Mouse (Mus musculus) left cerebral cortex, adult 2 months (tissue): ENCODE measurements around the gene Snrk. TPM values are rescaled to one million over a fixed set of nuclear protein-coding genes. Genes with fewer than 3 reads are reported as not detected.

Experiments used
- DNase-seq, 2 experiments: peaks; one replicate each; pipeline ENCODE4 v3.0.0; 2021 to 2022; ENCODE audit warnings: low spot score in 2 of 2, mixed read lengths in 1 of 2; ENCODE audit errors: extremely low spot score in 1 of 2
- H3K27ac ChIP-seq: fragments of 200-600 bp; 2 replicates; pipeline ENCODE4 v1.8.1; 2022
- H3K4me3 ChIP-seq: fragments of 200-600 bp; 2 replicates; pipeline ENCODE4 v1.8.1; 2022
- CTCF ChIP-seq: fragments of 200-600 bp; IDR thresholded peaks from 2 replicates; pipeline ENCODE4 v1.8.1; 2022; ENCODE audit warnings: antibody characterized with exemption, mild to moderate bottlenecking, moderate library complexity
- intact Hi-C: fragments of 180-260 bp; cut with DNase I; formaldehyde crosslinking; loops from one replicate; pipeline ENCODE4 v1.15.1; 2025
- long read RNA-seq, 2 experiments: library from polyadenylated mRNA; stranded (forward); transcript quantifications; one replicate each; pipeline ENCODE4 v2.0.0; 2021; ENCODE audit warnings: borderline mapping rate in 2 of 2
- total RNA-seq, 2 experiments: library from RNA; stranded (reverse); gene quantifications; 2 replicates each; pipeline ENCODE4 v1.2.3; 2021

Snrk gene
- total RNA-seq: 100 to 1,000 TPM; 113 to 129 TPM
- long read RNA-seq, experiment 1, full-length matches to known transcripts: 68 of 207 reads
- long read RNA-seq, experiment 1, partial matches to known transcripts: 7 of 207 reads
- long read RNA-seq, experiment 1, other reads (novel, unspliced or antisense): 132 of 207 reads
- long read RNA-seq, experiment 2, full-length matches to known transcripts: 43 of 143 reads
- long read RNA-seq, experiment 2, partial matches to known transcripts: 5 of 143 reads
- long read RNA-seq, experiment 2, other reads (novel, unspliced or antisense): 95 of 143 reads

DNA sequence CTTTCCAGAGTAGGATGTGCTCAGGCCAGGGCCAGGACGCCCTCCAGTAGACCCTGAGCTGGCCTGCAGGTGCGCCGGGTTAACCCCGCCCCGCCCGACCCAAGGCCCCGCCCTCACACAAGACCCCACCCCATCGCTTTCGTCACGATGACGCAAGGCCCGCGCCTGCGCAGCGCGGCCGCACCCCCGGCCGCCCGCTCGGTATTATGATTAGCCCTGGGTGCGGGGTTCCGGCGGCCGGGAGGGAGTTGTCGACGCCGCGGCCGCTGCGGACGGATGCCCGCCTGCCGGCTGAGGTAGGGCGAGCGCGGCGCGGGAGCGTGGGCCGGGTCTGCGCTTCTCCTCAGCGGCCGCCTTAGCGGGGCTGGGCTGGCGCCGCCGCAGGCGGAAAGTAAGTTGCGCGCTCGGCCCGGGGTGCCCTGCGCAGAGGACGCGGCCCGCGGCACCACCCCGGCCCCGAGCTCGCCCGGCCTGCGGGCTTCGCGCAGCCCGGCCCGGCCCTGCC is at the start of gene Snrk:
Gene Snrk (plus strand): TSS at position 155 of the 505 bp plus-strand sequence.
- Histone ChIP-seq H3K27ac (peak within 1 kb of the TSS; percentile 93), H3K4me3 (peak within 1 kb of the TSS; percentile 88)
- intact Hi-C loops: loop anchor here (2.0 kb wide), 1 partner anchor 94 kb away; no protein-coding TSS in a partner anchor
- no peak; the same call in 1 of the 2 replicates for TF ChIP-seq CTCF
- DNase-seq: peak; percentile 90 to 93

DNA sequence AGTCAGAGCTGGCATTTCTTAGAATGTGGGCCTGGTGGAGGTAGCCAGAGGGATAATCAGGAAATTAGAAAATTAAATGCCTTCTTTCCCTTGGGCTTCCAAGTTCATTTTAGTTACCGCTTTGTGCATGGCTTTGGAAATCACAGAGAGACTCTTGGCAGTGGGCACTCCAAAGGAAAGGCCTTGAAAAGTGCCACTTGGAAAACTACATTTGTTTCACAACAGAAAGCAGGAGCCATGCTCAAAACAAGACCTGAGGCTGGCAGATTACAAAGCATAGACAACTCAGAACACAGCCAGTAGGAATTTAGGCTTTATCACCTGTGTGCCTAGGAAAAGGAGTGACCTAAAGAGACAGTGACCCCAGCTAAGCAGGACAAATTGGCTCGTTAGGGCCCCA is 49.4 kb upstream of the Snrk start:
- DNase-seq: no peak
- intact Hi-C loops: no loop called here
- Histone ChIP-seq H3K27ac (no peak overlapping the region), H3K4me3 (no peak overlapping the region)
- TF ChIP-seq CTCF: no peak

GRCm38 (mm10) chr9:122069560-122070174 is 47.4 kb upstream of the Snrk start:
- no peak overlapping the region for H3K27ac ChIP-seq
- DNase-seq: no peak
- TF ChIP-seq CTCF: no peak
- intact Hi-C loops: no loop called here
- H3K4me3 ChIP-seq: no peak overlapping the region

DNA sequence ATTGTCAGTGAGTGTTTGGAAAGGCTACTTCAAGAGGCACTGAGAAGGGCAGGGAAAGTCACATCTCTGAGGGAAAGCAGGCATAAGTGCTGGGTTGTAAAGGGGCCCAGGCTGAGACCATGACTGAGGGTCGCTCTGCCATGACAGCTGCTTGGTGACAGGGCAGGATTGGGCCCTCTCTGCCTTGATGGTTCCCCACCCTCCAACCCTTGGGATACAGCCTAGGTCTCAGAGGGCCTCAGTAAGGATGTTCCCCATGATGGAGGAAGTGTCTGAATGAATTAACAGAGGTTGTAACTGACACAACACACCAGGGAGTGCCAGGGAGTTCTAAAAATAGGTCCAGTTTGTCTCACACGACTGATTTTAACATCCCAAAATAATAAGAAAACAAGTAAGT is 43.1 kb upstream of the Snrk start:
- Histone ChIP-seq H3K27ac (no peak overlapping the region), H3K4me3 (no peak overlapping the region)
- intact Hi-C loops: no loop called here
- TF ChIP-seq CTCF: no peak
- DNase-seq: no peak

GRCm38 (mm10) chr9:122074575-122074974 is 42.5 kb upstream of the Snrk start:
- Histone ChIP-seq H3K4me3 (no peak overlapping the region), H3K27ac (no peak overlapping the region)
- intact Hi-C loops: no loop called here
- TF ChIP-seq CTCF: no peak
- no peak for DNase-seq

GRCm38 (mm10) chr9:122078456-122078855 is 38.6 kb upstream of the Snrk start:
- DNase-seq: peak in 1 of 2 experiments; percentile 20
- TF ChIP-seq CTCF: no peak
- Histone ChIP-seq H3K4me3 (no peak overlapping the region), H3K27ac (peak overlapping the region; percentile 13; the same call in 1 of the 2 replicates)
- intact Hi-C loops: no loop called here

DNA sequence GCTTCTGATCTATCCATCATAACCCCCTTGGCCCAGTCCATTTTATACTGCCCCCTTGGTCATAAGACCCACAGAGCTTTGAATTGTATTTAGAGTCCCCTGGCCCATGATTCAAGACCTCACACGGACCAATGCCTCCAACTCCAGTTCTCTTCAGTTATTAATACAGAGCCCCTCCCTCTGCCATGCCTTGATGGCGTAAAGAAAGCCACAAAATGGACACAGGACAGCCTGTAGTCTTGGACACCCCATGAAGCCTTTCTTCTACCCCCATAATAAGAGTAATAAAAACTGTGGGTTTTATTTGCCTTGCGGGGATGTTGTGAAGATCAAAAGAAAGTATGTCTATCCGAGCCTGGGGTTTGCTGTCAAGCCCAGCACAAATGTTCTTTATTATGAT is 33.4 kb upstream of the Snrk start:
- intact Hi-C loops: loop anchor here (2.0 kb wide), 1 partner anchor 25 kb away; no protein-coding TSS in a partner anchor
- DNase-seq: no peak
- Histone ChIP-seq H3K4me3 (no peak overlapping the region), H3K27ac (no peak overlapping the region)
- TF ChIP-seq CTCF: no peak

GRCm38 (mm10) chr9:122084175-122084574 is 32.9 kb upstream of the Snrk start:
- DNase-seq: no peak
- intact Hi-C loops: loop anchor here (2.0 kb wide), 1 partner anchor 25 kb away; no protein-coding TSS in a partner anchor
- Histone ChIP-seq H3K4me3 (no peak overlapping the region), H3K27ac (no peak overlapping the region)
- no peak for TF ChIP-seq CTCF

DNA sequence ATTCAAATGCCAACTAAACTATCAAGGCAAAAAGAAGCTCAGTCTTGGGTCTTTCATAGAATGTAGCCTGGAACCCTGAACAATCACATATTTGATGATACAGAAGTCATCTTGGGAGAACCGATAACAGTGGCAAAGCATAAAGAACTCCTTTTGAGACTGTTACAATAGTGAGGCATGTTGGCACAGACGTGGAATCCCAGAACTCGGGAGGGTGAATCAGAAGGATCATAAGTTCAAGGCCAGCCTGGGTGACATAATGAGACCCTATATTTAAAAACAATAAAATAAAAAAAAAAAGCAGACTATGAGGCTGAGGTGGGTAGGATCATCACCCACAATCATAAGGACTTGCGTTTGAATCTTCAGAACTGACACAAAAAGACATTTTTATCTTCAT is 32.4 kb upstream of the Snrk start:
- no peak for TF ChIP-seq CTCF
- peak overlapping the region; percentile 6 for H3K27ac ChIP-seq
- intact Hi-C loops: loop anchor here (1.0 to 2.0 kb wide), 2 partner anchors 24 to 62 kb away; no protein-coding TSS in a partner anchor
- H3K4me3 ChIP-seq: no peak overlapping the region
- no peak for DNase-seq

DNA sequence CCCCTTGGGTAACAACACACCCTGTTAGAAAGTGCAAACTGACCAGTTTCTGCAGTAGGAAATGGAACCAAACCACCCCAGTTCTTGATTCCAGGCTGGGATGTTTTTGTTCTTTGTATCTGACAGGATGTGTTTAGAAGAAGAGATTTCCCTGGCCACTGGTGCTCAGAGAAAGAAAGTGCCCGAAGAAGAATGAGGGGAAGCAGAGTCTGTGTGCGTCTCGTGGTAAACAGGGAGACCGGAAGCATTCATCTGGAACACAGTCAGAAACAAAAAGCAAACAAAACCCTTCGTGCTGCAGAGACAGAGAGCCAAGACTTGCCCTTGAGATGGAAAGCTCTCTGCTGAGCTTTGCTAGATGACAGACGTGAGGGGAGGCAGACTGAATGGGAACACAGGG is 32.0 kb upstream of the Snrk start:
- DNase-seq: no peak
- no peak for TF ChIP-seq CTCF
- intact Hi-C loops: loop anchor here (1.0 to 2.0 kb wide), 2 partner anchors 24 to 63 kb away; no protein-coding TSS in a partner anchor
- peak overlapping the region; percentile 6 for H3K27ac ChIP-seq
- H3K4me3 ChIP-seq: no peak overlapping the region

GRCm38 (mm10) chr9:122085550-122086205 is 31.4 kb upstream of the Snrk start:
- no peak for TF ChIP-seq CTCF
- Histone ChIP-seq H3K27ac (peak overlapping the region; percentile 32; the same call in 1 of the 2 replicates), H3K4me3 (no peak overlapping the region)
- intact Hi-C loops: loop anchor here (1.0 to 2.0 kb wide), 2 partner anchors 23 to 63 kb away; no protein-coding TSS in a partner anchor
- DNase-seq: no peak

DNA sequence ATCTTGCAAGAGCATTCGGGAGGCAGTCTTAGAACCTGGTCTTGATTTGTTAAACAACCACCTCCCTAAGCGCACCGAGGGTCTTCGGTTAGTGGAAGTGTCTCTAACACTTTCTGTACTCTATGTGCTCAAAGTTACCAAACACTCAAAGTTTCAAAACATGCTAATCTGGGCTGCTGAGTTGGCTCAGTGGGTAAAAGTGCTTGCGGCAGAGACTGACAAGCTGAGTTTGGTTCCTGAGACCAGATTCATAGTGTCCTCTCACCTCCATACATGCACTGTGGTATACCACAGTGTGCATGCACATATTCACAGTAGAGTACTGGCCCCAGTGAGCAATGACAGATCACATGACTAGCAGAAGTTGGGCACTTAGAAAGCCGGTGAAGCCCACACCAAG is 30.0 kb upstream of the Snrk start:
- Histone ChIP-seq H3K4me3 (no peak overlapping the region), H3K27ac (no peak overlapping the region)
- no peak for DNase-seq
- TF ChIP-seq CTCF: no peak
- intact Hi-C loops: no loop called here
